Mouse (Mus musculus) lung, postnatal 0 days (tissue): ENCODE data around the gene Acsm3.

Source experiments
- CTCF ChIP-seq: IDR thresholded peaks from 2 replicates; pipeline ENCODE4 v1.5.1; 2016; ENCODE audit warnings: antibody characterized with exemption, mild to moderate bottlenecking
- EP300 ChIP-seq: IDR thresholded peaks from 2 replicates; pipeline ENCODE4 v1.6.1; 2016; ENCODE audit warnings: antibody characterized with exemption, mild to moderate bottlenecking, control low read depth

GRCm38 (mm10) chr7:119749942-119750341, 10.8 kb upstream of the Acsm3 start:
- TF ChIP-seq CTCF = no peak
- TF ChIP-seq EP300 = no peak
